Mouse (Mus musculus) kidney, adult 2 months (tissue): Measurements from ENCODE around the gene Lrrc36.

Experiments used
- CTCF ChIP-seq: fragments of 200-500 bp; conservative IDR thresholded peaks from 2 replicates; pipeline ENCODE4 v1.5.1; 2011; ENCODE audit warnings: low read depth, mild to moderate bottlenecking, control low read depth, low read length, moderate library complexity, mixed read lengths; ENCODE audit not compliant: insufficient read depth, insufficient read length
- POLR2A ChIP-seq: fragments of 200-500 bp; IDR thresholded peaks from one replicate; pipeline ENCODE4 v1.6.1; 2011; ENCODE audit warnings: low read depth, low read length, control low read depth

- TF ChIP-seq POLR2A (no peak), CTCF (no peak)
Observed at GRCm38 (mm10) chr8:105504617-105505016, 91.2 kb downstream of the Lrrc36 start.
